Mouse (Mus musculus) bone marrow, adult 2 months (tissue): ENCODE data around the gene Pitpnb. TPM values are rescaled to one million over a fixed set of nuclear protein-coding genes. Genes with fewer than 3 reads are reported as not detected.

ENCODE experiments used
- H3K27ac ChIP-seq: fragments of 200-500 bp; 2 replicates; pipeline ENCODE4 v1.5.1; 2012; ENCODE audit warnings: low read depth, mild to moderate bottlenecking, control low read depth, inconsistent platforms, low read length; ENCODE audit not compliant: control insufficient read depth, poor library complexity, insufficient read depth
- H3K4me1 ChIP-seq: fragments of 200-500 bp; 2 replicates; pipeline ENCODE4 v1.6.1; 2011; ENCODE audit warnings: low read length; ENCODE audit not compliant: control insufficient read depth, insufficient read depth
- H3K4me3 ChIP-seq: fragments of 200-500 bp; replicated peaks from 2 replicates; pipeline ENCODE3; 2011; ENCODE audit warnings: mild to moderate bottlenecking, low read depth, low read length, control low read depth; ENCODE audit not compliant: control insufficient read depth
- CTCF ChIP-seq: fragments of 200-500 bp; IDR thresholded peaks from 2 replicates; pipeline ENCODE4 v1.5.1; 2011; ENCODE audit warnings: low read length, control low read depth; ENCODE audit not compliant: control insufficient read depth, insufficient read depth
- POLR2A ChIP-seq: fragments of 200-500 bp; IDR thresholded peaks from 2 replicates; pipeline ENCODE4 v1.6.1; 2011; ENCODE audit warnings: low read depth, mild to moderate bottlenecking, control low read depth, low read length, borderline replicate concordance; ENCODE audit not compliant: control insufficient read depth
- whole genome bisulfite sequencing: fragments of 180-500 bp; shearing (Covaris S2); methylation state at CpG from one replicate; pipeline ENCODE4 v1.1.7; 2018; 5-methylcytosine and 5-hydroxymethylcytosine counted together
- polyA plus RNA-seq: library from polyadenylated mRNA; stranded (reverse); fragments of >200 nt; gene quantifications from 2 replicates; pipeline ENCODE4 v1.2.4, GENCODE M21; 2011; ENCODE audit warnings: low replicate concordance; ENCODE audit not compliant: missing spikeins, insufficient read depth, insufficient read length

Pitpnb gene
- polyA plus RNA-seq, 1 experiment, result 25.5 TPM

DNA sequence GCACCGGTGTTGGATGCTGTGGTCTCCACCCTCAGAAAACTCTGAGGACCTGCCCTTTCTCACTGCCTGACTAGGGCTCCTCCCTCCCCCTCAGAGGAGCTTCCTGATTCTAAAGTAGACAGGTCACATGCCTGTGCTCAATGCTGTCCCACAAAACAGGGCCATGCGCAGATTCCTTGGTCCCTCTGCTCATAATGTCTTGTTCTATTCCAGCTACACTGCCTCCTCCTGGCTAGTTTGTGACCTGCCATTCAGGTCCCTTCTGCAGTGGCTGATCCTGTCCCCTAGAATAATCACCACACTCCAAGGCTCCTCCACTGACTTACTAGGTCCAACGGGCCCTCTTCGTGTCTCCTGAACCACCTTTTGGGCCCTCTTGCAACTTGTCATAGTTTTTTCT lies 65.6 kb downstream of the Pitpnb start:
- H3K4me1 ChIP-seq, result no peaks in the 10 kb centered on the region
- H3K4me3 ChIP-seq, result no peak overlapping the region
- no peak for TF ChIP-seq CTCF
- no peak for TF ChIP-seq POLR2A
- H3K27ac ChIP-seq, result no peak overlapping the region
- WGBS, result 55% methylated on average over 4 of the region's 4 CpGs

GRCm38 (mm10) chr5:111398471-111398870 lies 67.9 kb downstream of the Pitpnb start:
- no peak for TF ChIP-seq POLR2A
- Histone ChIP-seq H3K4me1 (no peaks in the 10 kb centered on the region), H3K4me3 (no peak overlapping the region), H3K27ac (no peak overlapping the region)
- 83% methylated on average over 4 of the region's 4 CpGs for WGBS

- Histone ChIP-seq H3K27ac (no peak overlapping the region), H3K4me1 (no peaks in the 10 kb centered on the region), H3K4me3 (no peak overlapping the region)
- 72% methylated on average over 4 of the region's 4 CpGs for WGBS
- TF ChIP-seq POLR2A (no peak), CTCF (no peak)
These were observed 68.7 kb downstream of the Pitpnb start for GRCm38 (mm10) chr5:111399271-111399670.

- WGBS, result 81% methylated on average over 19 of the region's 19 CpGs
- no peak for TF ChIP-seq CTCF
- TF ChIP-seq POLR2A, result no peak
- Histone ChIP-seq H3K27ac (no peak overlapping the region), H3K4me3 (no peak overlapping the region), H3K4me1 (no peaks in the 10 kb centered on the region)
These were observed 71.5 kb downstream of the Pitpnb start for GRCm38 (mm10) chr5:111401879-111402650.

DNA sequence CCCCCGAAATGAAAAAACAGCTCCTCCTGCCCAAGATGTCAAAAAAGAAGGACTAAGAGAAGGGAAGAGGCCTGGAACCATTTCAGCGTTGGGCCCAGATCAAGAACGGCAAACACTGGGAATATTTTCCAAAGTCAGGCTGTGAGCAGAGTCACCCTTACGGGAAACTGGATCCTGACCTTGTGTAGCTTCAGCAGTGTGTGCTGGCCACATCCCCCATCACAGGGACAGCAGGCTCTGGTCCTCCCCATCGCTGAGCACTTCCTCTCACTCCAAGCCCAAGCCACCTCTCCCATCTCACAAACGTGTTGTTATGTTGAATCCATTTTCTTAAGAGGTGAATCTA lies 72.1 kb downstream of the Pitpnb start:
- Histone ChIP-seq H3K4me1 (no peaks in the 10 kb centered on the region), H3K27ac (no peak overlapping the region), H3K4me3 (no peak overlapping the region)
- WGBS, result 74% methylated on average over 6 of the region's 6 CpGs
- TF ChIP-seq CTCF (no peak), POLR2A (no peak)

GRCm38 (mm10) chr5:111404721-111405120 lies 74.2 kb downstream of the Pitpnb start:
- no peak overlapping the region for H3K27ac ChIP-seq
- WGBS, result 71% methylated on average over 6 of the region's 6 CpGs
- no peak overlapping the region for H3K4me3 ChIP-seq
- TF ChIP-seq CTCF (no peak), POLR2A (no peak)
- H3K4me1 ChIP-seq, result no peaks in the 10 kb centered on the region

DNA sequence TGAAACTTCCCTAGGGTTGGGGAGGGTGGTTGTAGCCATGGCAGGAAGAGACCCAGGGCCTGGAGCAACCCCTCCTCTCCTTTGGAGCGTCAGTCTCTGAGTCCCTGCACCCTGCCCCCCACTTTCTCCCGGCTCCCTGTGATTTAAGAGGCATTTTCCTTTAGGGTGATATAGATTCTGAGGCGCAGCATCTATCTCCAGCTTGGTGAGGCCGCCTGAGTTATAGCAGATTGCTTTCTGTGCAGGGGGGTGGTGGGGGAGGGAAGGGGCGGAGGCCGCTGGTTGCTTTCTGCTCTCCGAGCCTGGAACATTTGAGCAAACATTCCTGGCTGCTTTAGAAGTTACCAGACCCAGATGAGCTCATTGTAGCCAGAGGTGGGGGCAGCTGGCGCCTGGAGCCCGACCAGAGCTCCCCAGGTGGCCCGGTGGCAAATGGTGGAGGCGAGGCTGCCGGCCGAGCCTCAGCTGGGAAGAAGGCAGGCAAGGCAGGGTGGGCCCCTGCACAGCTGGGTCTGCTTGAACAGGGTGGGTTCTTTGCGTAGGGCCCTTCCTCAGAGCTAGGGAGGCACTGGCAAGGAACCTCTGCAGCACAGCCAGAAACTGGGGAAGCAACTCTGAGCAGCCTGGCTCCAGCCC lies 78.0 kb downstream of the Pitpnb start:
- no peak for TF ChIP-seq CTCF
- no peak for TF ChIP-seq POLR2A
- no peak overlapping the region; the same call in 1 of the 2 replicates for H3K27ac ChIP-seq
- H3K4me1 ChIP-seq, result no peaks in the 10 kb centered on the region
- H3K4me3 ChIP-seq, result no peak overlapping the region
- 79% methylated on average over 14 of the region's 14 CpGs for WGBS

- Histone ChIP-seq H3K4me3 (no peak overlapping the region), H3K27ac (no peak overlapping the region), H3K4me1 (no peaks in the 10 kb centered on the region; the same call in 1 of the 2 replicates)
- 11% methylated on average over 1 of the region's 1 CpGs for WGBS
- TF ChIP-seq POLR2A, result no peak
- TF ChIP-seq CTCF, result no peak
These were observed 79.0 kb downstream of the Pitpnb start for GRCm38 (mm10) chr5:111409412-111410044.

GRCm38 (mm10) chr5:111410665-111411064 lies 80.1 kb downstream of the Pitpnb start:
- WGBS, result 72% methylated on average over 3 of the region's 3 CpGs
- TF ChIP-seq POLR2A, result no peak
- TF ChIP-seq CTCF, result no peak
- no peak overlapping the region for H3K27ac ChIP-seq
- H3K4me3 ChIP-seq, result no peak overlapping the region
- no peaks in the 10 kb centered on the region; the same call in 1 of the 2 replicates for H3K4me1 ChIP-seq
